Mouse (Mus musculus) right cerebral cortex, adult 18-20 months (tissue): ENCODE data around the gene Plekhd1.

ENCODE experiments used
- DNase-seq: peaks from one replicate; pipeline ENCODE4 v3.0.0; 2022; ENCODE audit warnings: mixed read lengths

Gene Plekhd1

GRCm38 (mm10) chr12:80692269-80692972, at the start of gene Plekhd1:
Plekhd1 (plus strand) TSS chr12:80692591.
- peak; percentile 33 for DNase-seq

GRCm38 (mm10) chr12:80642725-80643692, 49.4 kb upstream of the Plekhd1 start:
- DNase-seq, result peak; percentile 11

- DNase-seq, result peak; percentile 96
These were observed 48.5 kb upstream of the Plekhd1 start, which contains the start of the genes Slc39a9 and Erh for GRCm38 (mm10) chr12:80643693-80644505. Slc39a9 (plus strand) TSS chr12:80643883. Erh (minus strand) TSS chr12:80644341.

GRCm38 (mm10) chr12:80644506-80644868, 47.9 kb upstream of the Plekhd1 start:
- DNase-seq, result no peak

GRCm38 (mm10) chr12:80646377-80646776, 46.0 kb upstream of the Plekhd1 start:
- DNase-seq, result no peak

GRCm38 (mm10) chr12:80653951-80654658, 38.3 kb upstream of the Plekhd1 start:
- DNase-seq, result no peak

GRCm38 (mm10) chr12:80654659-80655025, 37.7 kb upstream of the Plekhd1 start:
- DNase-seq, result no peak

- no peak for DNase-seq
These were observed 33.7 kb upstream of the Plekhd1 start for GRCm38 (mm10) chr12:80658661-80659060.

- DNase-seq, result no peak
These were observed 30.1 kb upstream of the Plekhd1 start for GRCm38 (mm10) chr12:80662322-80662721.

GRCm38 (mm10) chr12:80663935-80664334, 28.5 kb upstream of the Plekhd1 start:
- no peak for DNase-seq

GRCm38 (mm10) chr12:80668391-80668790, 24.0 kb upstream of the Plekhd1 start:
- no peak for DNase-seq

- peak; percentile 49 for DNase-seq
These were observed 19.2 kb upstream of the Plekhd1 start for GRCm38 (mm10) chr12:80673170-80673569.

- peak; percentile 40 for DNase-seq
These were observed 11.1 kb upstream of the Plekhd1 start for GRCm38 (mm10) chr12:80681340-80681739.

- no peak for DNase-seq
These were observed 8.8 kb upstream of the Plekhd1 start for GRCm38 (mm10) chr12:80683554-80683953.

- no peak for DNase-seq
These were observed 8.1 kb upstream of the Plekhd1 start for GRCm38 (mm10) chr12:80684316-80684715.

- DNase-seq, result no peak
These were observed 4.6 kb upstream of the Plekhd1 start for GRCm38 (mm10) chr12:80687788-80688211.

- DNase-seq, result no peak
These were observed 2.7 kb upstream of the Plekhd1 start for GRCm38 (mm10) chr12:80689696-80690095.

- no peak for DNase-seq
These were observed 710 bp upstream of the Plekhd1 start for GRCm38 (mm10) chr12:80691671-80692091.

GRCm38 (mm10) chr12:80693700-80694099, 1.3 kb downstream of the Plekhd1 start:
- no peak for DNase-seq

GRCm38 (mm10) chr12:80695004-80695403, 2.6 kb downstream of the Plekhd1 start:
- no peak for DNase-seq

- DNase-seq, result no peak
These were observed 6.2 kb downstream of the Plekhd1 start for GRCm38 (mm10) chr12:80698526-80699143.

GRCm38 (mm10) chr12:80699144-80699531, 6.7 kb downstream of the Plekhd1 start:
- DNase-seq, result no peak
